Mouse (Mus musculus) C2C12 (cell line): ENCODE measurements at regions not wholly inside any gene's neighbourhood (a gene's known extent, or its start where the extent isn't known, plus 50 kb on each side); places are given as distances from the start of the nearest gene placed in this dataset.

Experiments
- CEBPB ChIP-seq: IDR thresholded peaks from one replicate; pipeline ENCODE4 v1.6.1; 2011; ENCODE audit warnings: low read depth, mild to moderate bottlenecking, control low read depth, moderate library complexity
- CTCF ChIP-seq: IDR thresholded peaks from one replicate; pipeline ENCODE4 v1.5.1; 2011; ENCODE audit not compliant: control insufficient read depth, insufficient read depth, insufficient read length
- FOSL1 ChIP-seq: IDR thresholded peaks from one replicate; pipeline ENCODE4 v1.8.0; 2011; ENCODE audit warnings: mild to moderate bottlenecking, low read length; ENCODE audit not compliant: poor library complexity, insufficient read depth, severe bottlenecking
- MAX ChIP-seq: IDR thresholded peaks from one replicate; pipeline ENCODE4 v1.6.1; 2011; ENCODE audit warnings: mild to moderate bottlenecking, control low read depth
- MYOD1 ChIP-seq: IDR thresholded peaks from one replicate; pipeline ENCODE4 v1.6.1; 2011; ENCODE audit warnings: low read depth; ENCODE audit not compliant: control insufficient read depth, insufficient read length
- MYOG ChIP-seq: IDR thresholded peaks from one replicate; pipeline ENCODE4 v1.6.1; 2011; ENCODE audit not compliant: control insufficient read depth, insufficient read length; ENCODE audit errors: extremely low read depth
- USF1 ChIP-seq: IDR thresholded peaks from one replicate; pipeline ENCODE4 v1.6.1; 2011; ENCODE audit warnings: low read depth, mild to moderate bottlenecking, control low read depth, moderate library complexity

GRCm38 (mm10) chr14:33856992-33857391, 66.4 kb upstream of the Gdf10 start:
- TF ChIP-seq MYOG (no peak), CTCF (no peak), MAX (no peak), USF1 (no peak), CEBPB (no peak), MYOD1 (no peak), FOSL1 (no peak)
